Mouse (Mus musculus) spleen, postnatal 10 days (tissue): ENCODE data around the gene Cst10.

Experiments
- DNase-seq, 2 experiments: peaks; one replicate each; pipeline ENCODE4 v3.0.0; 2021 to 2022; ENCODE audit warnings: low spot score in 2 of 2

Cst10 gene

DNA sequence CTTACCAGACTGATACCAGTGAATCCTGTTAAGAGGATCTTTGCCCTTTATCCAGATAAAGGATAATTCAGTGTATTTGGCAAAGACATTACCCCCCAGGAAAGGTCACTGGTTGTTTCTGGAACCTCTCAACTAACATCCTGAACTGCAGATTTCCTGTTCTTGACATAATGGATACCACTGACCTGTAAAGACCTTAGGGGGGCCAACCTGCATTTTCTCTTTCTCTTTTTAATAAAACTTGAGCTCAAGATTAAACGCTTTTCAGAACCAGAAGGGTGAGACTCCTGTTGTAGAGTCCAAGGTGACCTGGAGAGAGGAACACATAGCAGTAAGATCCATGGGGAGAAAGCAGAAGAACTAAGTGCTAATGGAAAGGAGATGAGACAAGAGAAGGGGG, at the start of gene Cst10:
Gene Cst10, plus strand, starts transcription at position 301 of the 400 bp plus-strand sequence.
- DNase-seq = no peak

GRCm38 (mm10) chr2:149392951-149393350, 11.9 kb upstream of the Cst10 start:
- DNase-seq = no peak

DNA sequence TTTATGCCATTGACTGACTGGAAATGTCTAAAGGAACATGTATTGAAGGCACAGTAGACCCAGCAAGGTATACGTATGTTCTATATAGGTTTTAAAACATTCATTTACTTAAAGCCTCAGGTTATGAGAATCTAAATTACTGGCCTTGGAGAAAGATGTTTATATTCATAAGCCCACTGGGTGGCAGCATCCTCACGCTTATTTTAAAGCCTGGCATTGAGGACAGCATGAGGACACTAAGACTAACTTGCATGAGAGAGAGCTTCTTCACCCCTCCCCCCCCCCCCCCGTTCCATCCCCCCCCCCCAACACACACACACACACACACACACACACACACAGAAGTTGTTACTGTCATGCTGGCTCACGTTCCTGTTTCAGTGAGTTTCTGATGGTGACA, 17.7 kb downstream of the Cst10 start:
- no peak for DNase-seq
